Mouse (Mus musculus): Measurements from ENCODE around the gene Mettl3.
"Not testable (repeated sequence)": the region's sequence is repeated elsewhere in the genome, so short reads cannot be mapped to it uniquely, and the experiment has no call there.

The Mettl3 gene

GRCm38 (mm10) chr14:52304644-52305271 lies at the start of gene Mettl3:
TSS of gene Mettl3 (minus strand) at chr14:52305128.
- DNase-seq (ENCODE audit: low read depth, low spot score) = peak; percentile 96

- DNase-seq (ENCODE audit: low read depth, low spot score) = no peak
Observed at GRCm38 (mm10) chr14:52339512-52339852, 34.6 kb upstream of the Mettl3 start.

- peak; percentile 82 for DNase-seq (ENCODE audit: low read depth, low spot score)
Observed at GRCm38 (mm10) chr14:52338751-52339511, 34.0 kb upstream of the Mettl3 start.

- DNase-seq (ENCODE audit: low read depth, low spot score) = peak; percentile 84
Observed at GRCm38 (mm10) chr14:52332171-52332570, 27.2 kb upstream of the Mettl3 start.

- peak; percentile 57 for DNase-seq (ENCODE audit: low read depth, low spot score)
Observed at GRCm38 (mm10) chr14:52331069-52331750, 26.3 kb upstream of the Mettl3 start.

GRCm38 (mm10) chr14:52327910-52328812 lies 23.2 kb upstream of the Mettl3 start, which contains the start of gene Sall2:
TSS of gene Sall2 (minus strand) at chr14:52328762.
- DNase-seq (ENCODE audit: low read depth, low spot score) = peak; percentile 54

- peak; percentile 74 for DNase-seq (ENCODE audit: low read depth, low spot score)
Observed at GRCm38 (mm10) chr14:52327375-52327901, 22.5 kb upstream of the Mettl3 start.

GRCm38 (mm10) chr14:52325890-52326289 lies 21.0 kb upstream of the Mettl3 start:
- DNase-seq (ENCODE audit: low read depth, low spot score) = peak; percentile 83

GRCm38 (mm10) chr14:52319361-52319760 lies 14.4 kb upstream of the Mettl3 start:
- DNase-seq (ENCODE audit: low read depth, low spot score) = no peak

GRCm38 (mm10) chr14:52316441-52317225 lies 11.7 kb upstream of the Mettl3 start:
- DNase-seq (ENCODE audit: low read depth, low spot score) = peak; percentile 69

- DNase-seq (ENCODE audit: low read depth, low spot score) = peak; percentile 83
Observed at GRCm38 (mm10) chr14:52315792-52316440, 11.0 kb upstream of the Mettl3 start.

GRCm38 (mm10) chr14:52315283-52315780 lies 10.4 kb upstream of the Mettl3 start:
- DNase-seq (ENCODE audit: low read depth, low spot score) = no peak

GRCm38 (mm10) chr14:52314808-52315150 lies 9.9 kb upstream of the Mettl3 start:
- peak; percentile 33 for DNase-seq (ENCODE audit: low read depth, low spot score)

GRCm38 (mm10) chr14:52313931-52314807 lies 9.2 kb upstream of the Mettl3 start:
- peak; percentile 60 for DNase-seq (ENCODE audit: low read depth, low spot score)

- DNase-seq (ENCODE audit: low read depth, low spot score) = no peak
Observed at GRCm38 (mm10) chr14:52310906-52311305, 6.0 kb upstream of the Mettl3 start.

GRCm38 (mm10) chr14:52310343-52310742 lies 5.4 kb upstream of the Mettl3 start:
- DNase-seq (ENCODE audit: low read depth, low spot score) = peak; percentile 66

GRCm38 (mm10) chr14:52306100-52306499 lies 1.2 kb upstream of the Mettl3 start:
- DNase-seq (ENCODE audit: low read depth, low spot score) = no peak

GRCm38 (mm10) chr14:52303517-52303916 lies 1.4 kb downstream of the Mettl3 start:
- not testable (repeated sequence) for DNase-seq (ENCODE audit: low read depth, low spot score)
